Comparison of ENCODE assay signal across 18 mouse cellular contexts in genomic region chr5:97306902-97307301, GRCm38 (mm10).
"Had no signal": no experiment of that assay in that cellular context is flagged by ENCODE, and none has a peak within 500 bp of the region (broad histone marks: within the 10 kb centered on the region; RNA-seq: fewer than 3 reads in every experiment).

No protein-coding gene starts in this region.

- H3K4me2 ChIP-seq: lung, embryonic 14.5 days; midbrain, embryonic 12.5 days; neural tube, embryonic 13.5 days; neural tube, embryonic 15.5 days had no signal

- H3K27me3 ChIP-seq: midbrain, embryonic 12.5 days; neural tube, embryonic 13.5 days; neural tube, embryonic 15.5 days had no signal

- H3K4me3 ChIP-seq: midbrain, embryonic 10.5 days; midbrain, embryonic 12.5 days; myocyte; neural tube, embryonic 13.5 days; neural tube, embryonic 15.5 days had no signal

- H3K4me1 ChIP-seq: midbrain, embryonic 10.5 days; midbrain, embryonic 12.5 days; neural tube, embryonic 13.5 days; neural tube, embryonic 15.5 days had no signal

- DNase-seq: lung, adult 18-20 months; lung, embryonic 14.5 days; lung, postnatal 10 days; lung, postnatal 4 days; midbrain, embryonic 14.5 days; right cerebral cortex, adult 18-20 months; right cerebral cortex, postnatal 25 days; right cerebral cortex, postnatal 4 days; spleen, adult 18-20 months; thymus, adult 18-20 months; thymus, postnatal 14 days; thymus, postnatal 36 days had no signal

- H3K9ac ChIP-seq: lung, embryonic 14.5 days; midbrain, embryonic 12.5 days; neural tube, embryonic 13.5 days; neural tube, embryonic 15.5 days had no signal

- H3K36me3 ChIP-seq: midbrain, embryonic 10.5 days; midbrain, embryonic 12.5 days; neural tube, embryonic 13.5 days; neural tube, embryonic 15.5 days had no signal

- H3K27ac ChIP-seq: midbrain, embryonic 10.5 days; midbrain, embryonic 12.5 days; neural tube, embryonic 13.5 days; neural tube, embryonic 15.5 days had no signal

- H3K9me3 ChIP-seq: midbrain, embryonic 10.5 days; midbrain, embryonic 12.5 days; neural tube, embryonic 13.5 days; neural tube, embryonic 15.5 days had no signal

- ATAC-seq: midbrain, embryonic 16.5 days had no signal
